Mouse (Mus musculus) retina, postnatal 7 days (tissue): ENCODE results near the gene Arid2.
"Not testable (repeated sequence)": the region's sequence is repeated elsewhere in the genome, so short reads cannot be mapped to it uniquely, and the experiment has no call there.

ENCODE experiments used
- DNase-seq: peaks from one replicate; pipeline ENCODE4 v3.0.0-alpha.2; 2012; ENCODE audit warnings: low read depth, low spot score

Arid2 gene

GRCm38 (mm10) chr15:96287369-96287975 lies at the start of gene Arid2:
Gene Arid2 (plus strand): TSS chr15:96287518.
- DNase-seq, result no peak

DNA sequence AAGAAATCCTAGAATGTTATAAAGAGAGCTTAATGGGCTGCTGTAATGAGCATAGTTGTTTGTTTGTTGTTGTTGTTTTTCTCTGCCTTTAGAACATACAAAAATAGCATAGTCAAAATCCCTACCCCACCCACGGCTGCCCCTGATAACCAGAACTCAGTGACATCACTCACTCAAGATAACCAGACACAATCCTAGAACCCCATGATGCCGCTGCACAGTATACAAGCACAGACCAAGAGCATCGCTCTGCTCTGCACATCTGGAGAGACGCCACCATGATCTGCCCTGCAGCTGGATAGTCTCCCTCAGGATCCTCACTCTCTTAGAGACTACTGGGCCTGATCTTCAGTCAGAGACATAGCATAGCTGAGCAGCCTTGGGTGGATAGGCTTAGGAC lies 49.2 kb upstream of the Arid2 start:
- no peak for DNase-seq

DNA sequence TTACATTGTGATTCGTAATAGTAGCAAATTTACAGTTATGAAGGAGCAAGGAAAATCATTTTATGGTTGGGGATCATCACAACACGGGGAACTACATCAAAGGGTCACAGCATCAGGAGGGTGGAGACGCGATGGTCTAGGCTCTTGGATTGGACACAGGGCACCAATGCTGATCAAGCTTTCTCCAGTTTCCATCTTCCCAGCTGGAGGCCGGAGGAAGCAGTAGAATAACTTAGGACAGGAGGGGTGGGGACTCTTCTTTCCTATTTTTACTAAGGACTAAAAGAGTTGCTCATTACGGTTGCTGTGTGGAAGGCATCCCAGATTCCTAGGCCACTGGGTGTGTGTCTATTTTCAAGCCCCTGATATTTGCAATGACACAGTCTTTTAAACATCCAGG lies 43.1 kb upstream of the Arid2 start:
- no peak for DNase-seq

- not testable (repeated sequence) for DNase-seq
Observed at GRCm38 (mm10) chr15:96244715-96245114, 42.6 kb upstream of the Arid2 start.

DNA sequence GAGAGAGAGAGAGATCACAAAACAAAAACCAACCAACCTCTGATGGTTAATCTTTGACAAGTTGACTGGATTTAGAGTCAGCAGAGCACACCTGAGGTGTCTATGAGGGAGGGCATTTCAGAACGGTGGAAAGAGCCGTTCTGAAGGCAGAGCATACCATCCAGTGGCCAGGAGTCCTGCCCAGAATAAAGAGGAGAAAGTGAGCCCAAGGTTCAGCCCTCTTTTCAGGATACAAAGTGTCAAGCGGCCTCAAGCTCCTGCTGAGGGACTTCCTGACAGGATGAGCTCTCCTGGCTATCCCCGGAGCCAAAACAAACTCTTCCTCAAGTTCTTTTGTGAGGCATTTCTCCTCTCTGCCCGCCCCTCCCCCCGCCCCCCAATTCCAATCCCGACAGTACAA lies 33.5 kb upstream of the Arid2 start:
- no peak for DNase-seq

DNA sequence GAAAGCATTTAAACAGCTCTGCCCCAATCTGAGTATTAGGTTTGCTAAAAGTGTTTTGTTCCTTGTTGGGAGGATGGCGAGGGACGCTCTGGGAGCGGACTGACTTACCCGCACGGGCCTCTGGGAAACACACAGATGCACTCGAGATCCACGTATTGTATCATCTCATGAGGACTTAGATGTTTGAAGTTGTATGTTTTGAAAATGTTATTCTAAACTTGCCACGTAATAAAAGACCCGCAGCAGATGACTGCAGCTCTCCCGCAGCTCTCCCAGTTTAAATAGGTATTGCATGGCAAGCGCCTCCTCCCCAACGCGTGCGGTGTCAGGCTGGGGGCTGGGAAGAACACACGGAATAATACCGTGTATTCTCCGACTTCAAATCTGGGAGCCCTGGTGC lies 33.0 kb upstream of the Arid2 start:
- no peak for DNase-seq

- DNase-seq, result no peak
Observed at GRCm38 (mm10) chr15:96257781-96258180, 29.5 kb upstream of the Arid2 start.

DNA sequence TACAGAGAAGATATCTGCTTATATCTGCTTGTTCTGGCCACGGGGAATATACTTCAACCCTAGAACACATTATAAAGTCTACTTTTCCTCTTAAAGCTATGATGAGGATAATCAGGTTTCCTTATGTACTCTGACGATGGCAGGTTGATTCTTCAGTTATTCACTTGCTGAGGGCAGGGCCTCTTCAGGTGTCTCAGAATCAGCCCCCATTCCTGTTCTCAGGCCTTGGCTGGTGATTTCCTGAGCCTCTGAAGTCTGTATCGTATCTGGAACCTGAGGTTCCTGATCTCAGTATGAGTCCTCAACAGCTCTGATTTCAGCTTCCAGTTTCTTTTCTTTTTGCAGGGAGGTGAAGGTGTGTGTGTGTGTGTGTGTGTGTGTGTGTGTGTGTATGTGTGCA lies 22.7 kb upstream of the Arid2 start:
- no peak for DNase-seq

- DNase-seq, result no peak
Observed at GRCm38 (mm10) chr15:96267933-96268332, 19.4 kb upstream of the Arid2 start.

GRCm38 (mm10) chr15:96268610-96269009 lies 18.7 kb upstream of the Arid2 start:
- no peak for DNase-seq

GRCm38 (mm10) chr15:96269402-96269801 lies 17.9 kb upstream of the Arid2 start:
- DNase-seq, result no peak

- DNase-seq, result no peak
Observed at GRCm38 (mm10) chr15:96270272-96270880, 16.9 kb upstream of the Arid2 start.

- DNase-seq, result no peak
Observed at GRCm38 (mm10) chr15:96272356-96272755, 15.0 kb upstream of the Arid2 start.

- DNase-seq, result no peak
Observed at GRCm38 (mm10) chr15:96274341-96274740, 13.0 kb upstream of the Arid2 start.

DNA sequence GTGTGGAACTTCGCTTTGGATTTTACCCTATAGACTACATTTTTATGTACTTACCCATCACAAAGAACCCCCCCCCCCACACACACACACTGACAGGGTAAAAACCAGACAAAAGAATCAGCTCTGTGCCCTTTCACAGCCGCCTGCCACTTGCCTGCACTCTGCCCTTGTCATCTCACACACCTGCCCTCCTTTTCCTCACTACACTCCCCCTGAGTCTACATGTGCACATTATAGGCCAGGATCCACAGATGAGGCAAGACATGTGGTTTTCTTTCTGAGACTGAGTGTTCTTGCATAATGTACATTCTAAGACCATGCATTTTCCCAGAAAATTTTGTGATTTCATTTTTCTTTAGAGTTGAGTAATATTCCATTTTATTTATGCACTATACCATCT lies 12.1 kb upstream of the Arid2 start:
- no peak for DNase-seq

- DNase-seq, result no peak
Observed at GRCm38 (mm10) chr15:96275810-96276493, 11.4 kb upstream of the Arid2 start.

GRCm38 (mm10) chr15:96277061-96277460 lies 10.3 kb upstream of the Arid2 start:
- DNase-seq, result no peak

- no peak for DNase-seq
Observed at GRCm38 (mm10) chr15:96281236-96281635, 6.1 kb upstream of the Arid2 start.

DNA sequence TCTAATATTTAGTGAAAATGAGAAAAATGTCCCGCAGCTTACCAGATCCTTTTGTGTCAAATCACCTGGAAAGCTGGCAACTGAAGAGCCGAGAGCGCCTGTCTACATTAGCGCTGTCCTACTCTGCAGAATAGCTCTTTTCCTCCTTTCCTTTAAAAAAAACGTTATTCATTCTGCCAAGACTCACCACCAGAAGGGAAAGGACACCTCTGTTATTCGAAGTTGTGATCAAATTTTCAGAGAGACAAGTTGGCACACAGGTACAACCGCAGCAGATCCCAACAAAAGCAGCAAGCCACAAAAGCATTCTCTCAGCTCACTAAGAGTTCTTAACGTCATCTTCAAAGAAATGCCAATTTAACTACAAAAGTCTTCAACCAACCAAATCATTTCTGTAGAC lies 4.2 kb upstream of the Arid2 start:
- no peak for DNase-seq

DNA sequence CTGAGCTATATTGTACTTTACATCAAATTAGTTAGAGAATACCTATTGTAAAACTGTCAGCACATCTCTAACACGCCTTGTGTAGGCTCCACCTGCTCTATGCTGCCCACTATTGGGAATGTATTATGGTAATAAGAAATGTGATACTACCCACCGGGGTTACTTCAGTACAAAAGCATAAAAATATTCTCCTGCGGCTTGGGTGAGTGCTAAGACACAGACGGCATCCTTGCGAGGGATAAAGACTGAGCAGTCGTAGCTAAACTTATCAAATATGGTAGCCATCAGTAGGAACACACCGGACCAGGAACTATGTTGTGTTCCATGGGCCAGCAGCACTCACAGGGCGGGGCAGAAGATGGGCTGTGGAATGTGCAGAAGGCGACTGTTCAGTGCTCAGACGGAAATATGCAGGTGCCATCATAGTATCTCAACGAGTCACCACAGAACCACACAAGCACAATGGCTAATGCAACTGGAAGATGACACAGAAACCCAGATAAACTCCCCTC lies 3.3 kb upstream of the Arid2 start:
- no peak for DNase-seq

DNA sequence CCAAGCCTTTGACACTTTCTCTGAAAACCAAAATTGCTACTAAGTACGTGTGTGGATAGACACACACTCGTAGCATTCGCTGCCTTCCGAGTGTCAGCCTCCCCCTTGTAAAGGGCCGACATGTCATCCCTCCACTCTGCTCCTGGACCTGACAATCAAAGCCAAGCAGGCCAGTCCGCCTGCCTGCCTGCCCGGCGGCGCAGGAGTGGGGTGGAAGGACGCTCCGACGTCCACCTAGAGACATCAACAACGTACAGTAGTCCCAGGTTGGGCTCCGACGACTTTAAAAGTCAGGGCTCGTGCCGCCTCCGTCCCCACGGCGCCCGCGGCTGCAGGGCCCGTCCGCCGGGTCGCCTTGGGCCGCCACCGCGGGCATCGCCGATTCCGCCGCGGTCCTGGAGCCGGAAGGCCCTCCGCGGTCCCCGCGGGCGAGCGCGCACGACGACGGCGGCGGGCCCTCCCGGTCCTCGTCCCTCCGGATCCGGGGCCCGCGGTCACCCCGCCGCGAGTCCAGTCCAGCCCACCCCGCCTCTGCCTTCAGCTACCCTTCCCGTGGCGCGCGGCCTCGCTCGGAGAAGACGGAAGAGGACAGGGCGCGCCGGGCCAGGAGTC lies 2.5 kb upstream of the Arid2 start:
- DNase-seq, result no peak

DNA sequence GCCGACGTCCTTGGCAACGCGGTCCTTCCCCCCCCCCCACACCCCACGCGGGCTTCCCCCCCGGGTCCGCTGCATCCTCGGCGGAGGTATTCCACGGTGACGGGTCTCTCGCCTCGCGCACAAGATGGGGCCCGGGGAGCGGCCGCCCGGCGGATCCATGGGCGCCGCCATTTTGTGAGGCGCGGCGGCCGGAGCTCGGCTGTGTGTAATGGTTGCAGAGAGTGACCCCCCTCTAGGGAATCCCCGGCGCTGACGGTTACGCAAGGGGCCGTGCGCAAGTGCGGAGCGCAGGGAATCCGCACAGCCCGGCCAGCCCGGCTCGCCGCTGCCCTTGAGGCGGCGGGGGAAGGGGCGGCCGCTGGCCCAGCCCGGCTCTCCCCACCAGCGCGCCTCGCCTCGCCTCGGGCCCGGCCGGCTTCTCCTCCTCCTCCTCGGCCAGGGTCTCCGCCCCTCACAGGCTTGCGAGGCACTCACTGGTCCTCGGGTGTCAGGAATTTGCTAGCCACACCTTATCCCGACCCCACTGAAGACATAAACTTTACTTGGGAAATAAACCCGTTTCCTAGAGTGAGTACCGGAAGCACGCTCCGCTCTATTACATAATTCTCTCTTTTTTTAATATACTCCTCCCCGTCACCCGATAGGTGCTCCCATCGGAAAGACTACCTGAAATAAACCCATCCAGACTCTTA lies 1.8 kb upstream of the Arid2 start:
- peak; percentile 88 for DNase-seq
